Mouse (Mus musculus) embryonic fibroblast, embryonic 13.5 days (primary cell): ENCODE results near the gene Mtif3.

Experiments
- CTCF ChIP-seq: IDR thresholded peaks from 2 replicates; pipeline ENCODE4 v1.5.1; 2011; ENCODE audit warnings: mild to moderate bottlenecking, control low read depth, low read length, moderate library complexity, borderline replicate concordance; ENCODE audit not compliant: insufficient read depth
- POLR2A ChIP-seq: IDR thresholded peaks from 2 replicates; pipeline ENCODE4 v1.6.1; 2011; ENCODE audit warnings: low read depth, mild to moderate bottlenecking, control low read depth, low read length, moderate library complexity

DNA sequence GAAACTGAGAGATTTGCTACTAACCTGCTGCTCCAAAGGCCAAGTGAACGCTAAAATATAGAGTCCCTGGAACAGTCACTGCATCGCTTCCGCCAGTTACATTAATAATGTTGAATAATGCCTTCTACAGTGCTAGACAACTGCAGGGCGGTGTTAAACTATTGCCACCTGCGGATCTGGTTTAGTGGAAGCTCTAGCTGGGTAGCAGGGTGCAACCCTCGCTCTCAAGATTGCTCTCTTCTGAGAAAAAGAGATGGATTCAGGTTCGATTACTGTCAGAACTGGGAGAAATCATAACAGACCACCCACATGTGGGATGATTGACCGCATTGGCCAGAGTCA lies 308 bp upstream of the Mtif3 start:
- no peak for TF ChIP-seq POLR2A
- no peak for TF ChIP-seq CTCF
